Comparison of ENCODE assay signal across 29 mouse cellular contexts in genomic region chr10:19802958-19803357, GRCm38 (mm10). TPM values are rescaled to one million over a fixed set of nuclear protein-coding genes. Genes with fewer than 3 reads are reported as not detected.
DNase-seq lines count a peak whose midpoint lies in the region; ATAC-seq and TF ChIP-seq lines count a peak whose summit lies in the region.
"Had no signal": no experiment of that assay in that cellular context is flagged by ENCODE, and none has a peak within 500 bp of the region (broad histone marks: within the 10 kb centered on the region; RNA-seq: fewer than 3 reads in every experiment).

No protein-coding gene starts in this region.

- ATAC-seq in granulocyte monocyte progenitor cell, adult 5-6 weeks (replicated peaks; ENCODE audit: poor library complexity, severe bottlenecking), result peak; percentile 68
- ATAC-seq: forebrain, embryonic 15.5 days; Patski had no signal

- no peak for TF ChIP-seq CTCF in MEL (IDR thresholded peaks at IDR 0.05 in 2 of 3, conservative IDR thresholded peaks at IDR 0.05 in 1 of 3; ENCODE audit: control insufficient read depth in 1 of 3, insufficient read depth in 1 of 3, low read depth in 2 of 3, low read length in 3 of 3, poor library complexity in 1 of 3, severe bottlenecking in 1 of 3)

- H3K36me3 ChIP-seq in MEL (ENCODE audit: control insufficient read depth in 1 of 2, insufficient read depth in 2 of 2, low read length in 2 of 2), result peaks cover 0 to 2% of the 10 kb centered on the region in 2 experiments; a peak in 1 of 4 replicates
- no peaks in the 10 kb centered on the region for H3K36me3 ChIP-seq in limb, embryonic 10.5 days
- H3K36me3 ChIP-seq: embryonic facial prominence, embryonic 10.5 days; embryonic facial prominence, embryonic 13.5 days; forebrain, embryonic 12.5 days; forebrain, embryonic 15.5 days; heart, embryonic 10.5 days; heart, embryonic 13.5 days; hindbrain, embryonic 12.5 days; hindbrain, embryonic 15.5 days had no signal

- H3K79me2 ChIP-seq in MEL (ENCODE audit: control insufficient read depth, insufficient read depth, low read length, poor library complexity), result no peaks in the 10 kb centered on the region

- H3K27ac ChIP-seq in MEL (ENCODE audit: control insufficient read depth, low read depth, low read length), result no peak overlapping the region
- H3K27ac ChIP-seq in limb, embryonic 10.5 days, result no peak overlapping the region
- H3K27ac ChIP-seq: embryonic facial prominence, embryonic 10.5 days; embryonic facial prominence, embryonic 13.5 days; forebrain, embryonic 12.5 days; forebrain, embryonic 15.5 days; heart, adult 2 months; heart, embryonic 10.5 days; heart, embryonic 13.5 days; hindbrain, embryonic 12.5 days; hindbrain, embryonic 15.5 days had no signal

- no peak overlapping the region for H3K9ac ChIP-seq in MEL (ENCODE audit: control insufficient read depth, low read depth, low read length, poor library complexity, severe bottlenecking)
- H3K9ac ChIP-seq: embryonic facial prominence, embryonic 13.5 days; forebrain, embryonic 12.5 days; forebrain, embryonic 15.5 days; heart, embryonic 13.5 days; hindbrain, embryonic 12.5 days; hindbrain, embryonic 15.5 days had no signal

- peaks cover 2% of the 10 kb centered on the region in 2 experiments; a peak in 3 of 4 replicates for H3K27me3 ChIP-seq in MEL (ENCODE audit: control insufficient read depth in 1 of 2, insufficient read depth in 2 of 2, low read length in 2 of 2)
- H3K27me3 ChIP-seq in limb, embryonic 10.5 days (ENCODE audit: low read depth, poor library complexity, severe bottlenecking), result no peaks in the 10 kb centered on the region
- H3K27me3 ChIP-seq: embryonic facial prominence, embryonic 13.5 days; forebrain, embryonic 12.5 days; forebrain, embryonic 15.5 days; hindbrain, embryonic 12.5 days; hindbrain, embryonic 15.5 days had no signal

- no peak for TF ChIP-seq RAD21 in MEL (IDR thresholded peaks at IDR 0.05; ENCODE audit: low read depth, low read length)

- no peak for TF ChIP-seq POLR2A in MEL (IDR thresholded peaks at IDR 0.05; ENCODE audit: control insufficient read depth in 1 of 2, insufficient read depth in 1 of 2, low read depth in 1 of 2, low read length in 2 of 2, poor library complexity in 1 of 2)

- DNase-seq in A20 (ENCODE audit: low read depth, low spot score) (peak; percentile 61), MEL (ENCODE audit: low read depth, low spot score) (peak; percentile 75)
- no peak for DNase-seq in right cerebral cortex, postnatal 14 days
- no peak for DNase-seq in kidney, postnatal 10 days
- DNase-seq in limb, embryonic 10.5 days (ENCODE audit: low spot score), result no peak
- no peak for DNase-seq in cerebellum, adult 11 months
- DNase-seq: adrenal gland, postnatal 10 days; adrenal gland, postnatal 36 days; cerebellum, adult 2 months; cerebellum, adult 9-11 months; cerebellum, postnatal 25 days; embryo, embryonic 11 days; gastrocnemius, postnatal 25 days; heart, adult 2 months; heart, postnatal 14 days; heart, postnatal 4 days had no signal

- peak in 1 of 2 experiments; percentile 24; a peak in 1 of 4 replicates for TF ChIP-seq EP300 in MEL (IDR thresholded peaks at IDR 0.05; ENCODE audit: low read depth in 1 of 2, low read length in 2 of 2)

- WGBS in limb, embryonic 10.5 days, result 83% methylated on average over 7 of the region's 7 CpGs

- H3K4me1 ChIP-seq in MEL (ENCODE audit: control insufficient read depth in 1 of 2, insufficient read depth in 2 of 2, low read length in 2 of 2), result peaks cover 4 to 5% of the 10 kb centered on the region in 2 experiments
- no peaks in the 10 kb centered on the region for H3K4me1 ChIP-seq in limb, embryonic 10.5 days
- H3K4me1 ChIP-seq: embryonic facial prominence, embryonic 10.5 days; embryonic facial prominence, embryonic 13.5 days; forebrain, embryonic 12.5 days; forebrain, embryonic 15.5 days; heart, embryonic 10.5 days; heart, embryonic 13.5 days; hindbrain, embryonic 12.5 days; hindbrain, embryonic 15.5 days had no signal

- H3K4me3 ChIP-seq in MEL (ENCODE audit: control insufficient read depth in 1 of 2, insufficient read depth in 1 of 2, low read depth in 2 of 2, low read length in 2 of 2), result peak overlapping the region; percentile 33 to 35; a peak in 3 of 4 replicates
- H3K4me3 ChIP-seq in limb, embryonic 10.5 days, result no peak overlapping the region
- H3K4me3 ChIP-seq: embryonic facial prominence, embryonic 10.5 days; embryonic facial prominence, embryonic 13.5 days; erythroblast, embryonic 14.5 days; forebrain, embryonic 12.5 days; forebrain, embryonic 15.5 days; heart, adult 2 months; heart, embryonic 10.5 days; heart, embryonic 13.5 days; hindbrain, embryonic 12.5 days; hindbrain, embryonic 15.5 days had no signal

- no peaks in the 10 kb centered on the region for H3K9me3 ChIP-seq in MEL (replicated peaks; ENCODE audit: insufficient read depth, low read length)
- H3K9me3 ChIP-seq in limb, embryonic 10.5 days (replicated peaks), result peaks cover 2% of the 10 kb centered on the region; the same call in 1 of the 2 replicates
- H3K9me3 ChIP-seq: forebrain, embryonic 15.5 days; heart, embryonic 10.5 days; heart, embryonic 13.5 days; hindbrain, embryonic 12.5 days; hindbrain, embryonic 15.5 days had no signal

TF ChIP-seq in MEL, 35 proteins besides CTCF, POLR2A, EP300 and RAD21:
- TF ChIP-seq USF1 (IDR thresholded peaks at IDR 0.05; ENCODE audit: low read depth, low read length) (no peak), RCOR1 (IDR thresholded peaks at IDR 0.05; ENCODE audit: low read depth, low read length) (no peak), TAL1 (IDR thresholded peaks at IDR 0.05; ENCODE audit: low read length) (peak; percentile 45; the same call in 1 of the 2 replicates), SMC3 (IDR thresholded peaks at IDR 0.05; ENCODE audit: low read depth, low read length) (no peak)

RNA-seq across cellular contexts. Expression of gene Slc35d3, which starts 48.3 kb away (rescaled TPM):
- not detected in 2 replicates for total RNA-seq in MEL (2012; rRNA removed)
- polyA plus RNA-seq in MEL (2012; ENCODE audit: insufficient read depth in 1 of 2, insufficient read length in 2 of 2, low read depth in 1 of 2, low replicate concordance in 2 of 2, missing spikeins in 1 of 2), result not detected
- total RNA-seq in granulocyte monocyte progenitor cell, adult 5-6 weeks (2014; fragmentation: Nextera tagmentation), result not detected in 2 replicates
- 0.21 TPM in 1 of 2 replicates, not detected in the other for total RNA-seq in granulocyte monocyte progenitor cell, adult 5-6 weeks (2017)
- polyA plus RNA-seq in limb, embryonic 10.5 days (2016; fragmentation: Nextera tagmentation; extraction: Ambion mirVana), result 1.1 and 1.4 TPM in 2 replicates
- total RNA-seq: gastrocnemius, adult 8-10 months; gastrocnemius, postnatal 25 days; heart, adult 2 months had no signal
- polyA plus RNA-seq: gonadal fat pad, adult 2 months; Patski had no signal

Comparison
In these comparisons a context has a peak if more than half of its experiments do, and no peak if none do; other contexts are left out.
1. DNase-seq: peak in A20 (single experiment) and MEL (single experiment); none in right cerebral cortex, postnatal 14 days (single experiment), kidney, postnatal 10 days (single experiment), limb, embryonic 10.5 days (single experiment) and cerebellum, adult 11 months (single experiment).